Mouse (Mus musculus): ENCODE data around the gene Golt1a. TPM values are rescaled to one million over a fixed set of nuclear protein-coding genes. Genes with fewer than 3 reads are reported as not detected.

Golt1a gene
- total RNA-seq, 2 experiments from 2014 or later: 0.96 to 1.2 TPM

Other genes starting within 250 kb of the Golt1a start
- gene Ppp1r15b, start 178.7 kb upstream of the Golt1a start, total RNA-seq (2021): 100 to 1,000 TPM in 1 of 2 experiments, 10 to 100 TPM in 1; 95.7 to 103 TPM
- 10 to 100 TPM in 1 of 2 experiments, 1 to 10 TPM in 1; 9.0 to 17.9 TPM for gene Plekha6, start 145.6 kb upstream of the Golt1a start, total RNA-seq (2021)
- not detected for gene Kiss1, start 12.1 kb downstream of the Golt1a start, total RNA-seq (2021)
- 10 to 100 TPM in 1 of 2 experiments, 1 to 10 TPM in 1; 5.5 to 26.0 TPM for gene Ren1, start 40.7 kb downstream of the Golt1a start, total RNA-seq (2021)
- 10 to 100 TPM in 1 of 2 experiments, 1 to 10 TPM in 1; 7.7 to 52.9 TPM for gene Etnk2, start 53.8 kb downstream of the Golt1a start, total RNA-seq (2021)
- gene Sox13, start 114.6 kb downstream of the Golt1a start, total RNA-seq (2021): 10 to 100 TPM; 14.0 to 18.5 TPM